Mouse (Mus musculus) cerebellum, postnatal 10 days (tissue): ENCODE measurements at regions not wholly inside any gene's neighbourhood (a gene's known extent, or its start where the extent isn't known, plus 50 kb on each side); places are given as distances from the start of the nearest gene placed in this dataset.

Source experiments
- DNase-seq, 2 experiments: peaks; one replicate each; pipeline ENCODE4 v3.0.0; 2021; ENCODE audit warnings: mixed read lengths in 2 of 2

- DNase-seq = peak in 1 of 2 experiments; percentile 38
Measured at GRCm38 (mm10) chr10:60936659-60937516, 105.5 kb upstream of the Unc5b start.

- DNase-seq = peak; percentile 66 to 79
Measured at GRCm38 (mm10) chr10:60934297-60935286, 103.2 kb upstream of the Unc5b start.

GRCm38 (mm10) chr10:60933891-60934290, 102.5 kb upstream of the Unc5b start:
- no peak for DNase-seq

GRCm38 (mm10) chr10:60932855-60933254, 101.5 kb upstream of the Unc5b start:
- DNase-seq = no peak

GRCm38 (mm10) chr10:60931891-60932378, 100.6 kb upstream of the Unc5b start:
- DNase-seq = no peak

GRCm38 (mm10) chr10:60928646-60929045, 97.3 kb upstream of the Unc5b start:
- DNase-seq = no peak

GRCm38 (mm10) chr10:60928164-60928563, 96.8 kb upstream of the Unc5b start:
- no peak for DNase-seq

GRCm38 (mm10) chr10:60926632-60927031, 95.3 kb upstream of the Unc5b start:
- DNase-seq = no peak

- DNase-seq = no peak
Measured at GRCm38 (mm10) chr10:60925644-60926043, 94.3 kb upstream of the Unc5b start.

- DNase-seq = no peak
Measured at GRCm38 (mm10) chr10:60925198-60925597, 93.8 kb upstream of the Unc5b start.

- DNase-seq = no peak
Measured at GRCm38 (mm10) chr10:60923806-60924205, 92.4 kb upstream of the Unc5b start.

- no peak for DNase-seq
Measured at GRCm38 (mm10) chr10:60920621-60921020, 89.2 kb upstream of the Unc5b start.

- DNase-seq = no peak
Measured at GRCm38 (mm10) chr10:60918020-60918419, 86.6 kb upstream of the Unc5b start.

GRCm38 (mm10) chr10:60914391-60914790, 83.0 kb upstream of the Unc5b start:
- no peak for DNase-seq

- DNase-seq = peak; percentile 67 to 79
Measured at GRCm38 (mm10) chr10:60913456-60913900, 82.1 kb upstream of the Unc5b start.

GRCm38 (mm10) chr10:60904351-60904750, 73.0 kb upstream of the Unc5b start:
- no peak for DNase-seq

GRCm38 (mm10) chr10:60900992-60901391, 69.6 kb upstream of the Unc5b start:
- DNase-seq = no peak

GRCm38 (mm10) chr10:60893810-60894147, 62.4 kb upstream of the Unc5b start:
- DNase-seq = no peak

GRCm38 (mm10) chr10:60893130-60893809, 61.9 kb upstream of the Unc5b start:
- no peak for DNase-seq

GRCm38 (mm10) chr10:60892730-60893129, 61.3 kb upstream of the Unc5b start:
- no peak for DNase-seq

GRCm38 (mm10) chr10:60891476-60892170, 60.2 kb upstream of the Unc5b start:
- no peak for DNase-seq

GRCm38 (mm10) chr10:60889792-60890191, 58.4 kb upstream of the Unc5b start:
- DNase-seq = peak; percentile 37 to 43
